Mouse (Mus musculus) liver, postnatal 0 days (tissue): ENCODE measurements at regions not wholly inside any gene's neighbourhood (a gene's known extent, or its start where the extent isn't known, plus 50 kb on each side); places are given as distances from the start of the nearest gene placed in this dataset.

Source experiments
- ATAC-seq: fragments of 200-750 bp; cut with Nextera tagmentation; 2 replicates; pipeline ENCODE4 v1.8.0; 2017; ENCODE audit warnings: mild to moderate bottlenecking, moderate library complexity
- DNase-seq: peaks from one replicate; pipeline ENCODE4 v3.0.0-alpha.2; 2016
- H3K27ac ChIP-seq: fragments of 300-500 bp; sonication (generic); 2 replicates; pipeline ENCODE4 v1.5.1; 2014; ENCODE audit warnings: antibody characterized with exemption, moderate library complexity, mild to moderate bottlenecking, low read depth
- H3K27me3 ChIP-seq: fragments of 300-500 bp; sonication (generic); 2 replicates; pipeline ENCODE4 v1.6.1; 2014; ENCODE audit warnings: low read length, control low read depth, mixed read lengths; ENCODE audit not compliant: insufficient read depth
- H3K36me3 ChIP-seq: fragments of 300-500 bp; sonication (generic); replicated peaks from 2 replicates; pipeline ENCODE4 v1.6.1; 2014; ENCODE audit warnings: mild to moderate bottlenecking, control low read depth, low read length, moderate library complexity, mixed read lengths; ENCODE audit not compliant: insufficient read depth
- H3K4me1 ChIP-seq: fragments of 300-500 bp; sonication (generic); 2 replicates; pipeline ENCODE4 v1.6.1; 2014; ENCODE audit warnings: antibody characterized with exemption, mild to moderate bottlenecking, control low read depth; ENCODE audit not compliant: insufficient read depth
- H3K4me2 ChIP-seq: fragments of 300-500 bp; sonication (generic); 2 replicates; pipeline ENCODE4 v1.6.1; 2014; ENCODE audit warnings: low read depth, mild to moderate bottlenecking, low read length, moderate library complexity, mixed read lengths
- H3K4me3 ChIP-seq: fragments of 300-500 bp; sonication (generic); 2 replicates; pipeline ENCODE4 v1.5.1; 2014; ENCODE audit warnings: low read depth, low read length
- H3K9ac ChIP-seq: fragments of 300-500 bp; sonication (generic); replicated peaks from 2 replicates; pipeline ENCODE4 v1.6.1; 2014; ENCODE audit warnings: mild to moderate bottlenecking, moderate library complexity
- H3K9me3 ChIP-seq: fragments of 300-500 bp; sonication (generic); 2 replicates; pipeline ENCODE4 v1.6.1; 2016; ENCODE audit warnings: mild to moderate bottlenecking, control low read depth, low read length, mixed read lengths
- CTCF ChIP-seq: sonication (generic); IDR thresholded peaks from 2 replicates; pipeline ENCODE4 v1.5.1; 2016; ENCODE audit warnings: antibody characterized with exemption, low read depth
- EP300 ChIP-seq: IDR thresholded peaks from 2 replicates; pipeline ENCODE4 v1.6.1; 2016; ENCODE audit warnings: antibody characterized with exemption, low read depth, mild to moderate bottlenecking
- WGBS: fragments of 180-500 bp; shearing (Covaris S2); extraction: QIAGEN DNeasy Blood & Tissue Kit; methylation state at CpG from one replicate; pipeline ENCODE4 v1.1.7; 2014; ENCODE audit not compliant: insufficient replicate concordance; 5-methylcytosine and 5-hydroxymethylcytosine counted together

GRCm38 (mm10) chr12:39731177-39731576 is 306.6 kb downstream of the Arl4a start:
- Histone ChIP-seq H3K4me3 (no peak overlapping the region), H3K9me3 (no peaks in the 10 kb centered on the region), H3K27me3 (no peaks in the 10 kb centered on the region), H3K27ac (no peak overlapping the region), H3K36me3 (no peaks in the 10 kb centered on the region), H3K4me2 (no peak overlapping the region), H3K9ac (no peak overlapping the region), H3K4me1 (no peaks in the 10 kb centered on the region)
- TF ChIP-seq EP300 (no peak), CTCF (no peak)
- WGBS: 65% methylated on average over 3 of the region's 3 CpGs
- ATAC-seq (no peak), DNase-seq (no peak)

- DNase-seq: no peak
- 68% methylated on average over 2 of the region's 2 CpGs for WGBS
- Histone ChIP-seq H3K4me3 (no peak overlapping the region), H3K9me3 (no peaks in the 10 kb centered on the region), H3K4me1 (no peaks in the 10 kb centered on the region), H3K27ac (no peak overlapping the region), H3K9ac (no peak overlapping the region), H3K4me2 (no peak overlapping the region), H3K27me3 (no peaks in the 10 kb centered on the region), H3K36me3 (no peaks in the 10 kb centered on the region)
- TF ChIP-seq EP300 (no peak), CTCF (no peak)
- ATAC-seq: no peak
Measured at GRCm38 (mm10) chr12:39729255-39729654, 308.6 kb downstream of the Arl4a start.

- TF ChIP-seq EP300 (no peak), CTCF (no peak)
- WGBS: 80% methylated on average over 2 of the region's 2 CpGs
- no peak for DNase-seq
- H3K27ac ChIP-seq: no peak overlapping the region
- H3K4me2 ChIP-seq: no peak overlapping the region
- no peaks in the 10 kb centered on the region for H3K36me3 ChIP-seq
- no peaks in the 10 kb centered on the region for H3K4me1 ChIP-seq
- no peaks in the 10 kb centered on the region for H3K9me3 ChIP-seq
- H3K4me3 ChIP-seq: no peak overlapping the region
- ATAC-seq: no peak
- H3K27me3 ChIP-seq: no peaks in the 10 kb centered on the region
- no peak overlapping the region for H3K9ac ChIP-seq
Measured at GRCm38 (mm10) chr12:39724172-39724571, 313.7 kb downstream of the Arl4a start.

- Histone ChIP-seq H3K27ac (no peak overlapping the region), H3K4me2 (no peak overlapping the region), H3K9ac (no peak overlapping the region), H3K36me3 (no peaks in the 10 kb centered on the region), H3K27me3 (no peaks in the 10 kb centered on the region), H3K4me3 (no peak overlapping the region), H3K9me3 (no peaks in the 10 kb centered on the region), H3K4me1 (no peaks in the 10 kb centered on the region)
- TF ChIP-seq CTCF (no peak), EP300 (no peak)
- 67% methylated on average over 4 of the region's 4 CpGs for WGBS
- ATAC-seq: no peak
- no peak for DNase-seq
Measured at GRCm38 (mm10) chr12:39715120-39715519, 322.7 kb downstream of the Arl4a start.

GRCm38 (mm10) chr12:39714169-39714794 is 323.5 kb downstream of the Arl4a start:
- WGBS: 77% methylated on average over 2 of the region's 2 CpGs
- ATAC-seq (no peak), DNase-seq (no peak)
- H3K4me3 ChIP-seq: no peak overlapping the region
- H3K4me1 ChIP-seq: no peaks in the 10 kb centered on the region
- H3K27ac ChIP-seq: no peak overlapping the region
- H3K9me3 ChIP-seq: no peaks in the 10 kb centered on the region
- H3K27me3 ChIP-seq: no peaks in the 10 kb centered on the region
- H3K4me2 ChIP-seq: no peak overlapping the region
- TF ChIP-seq CTCF (no peak), EP300 (no peak)
- H3K36me3 ChIP-seq: no peaks in the 10 kb centered on the region
- H3K9ac ChIP-seq: no peak overlapping the region

GRCm38 (mm10) chr12:39711807-39712206 is 326.0 kb downstream of the Arl4a start:
- WGBS: 68% methylated on average over 1 of the region's 1 CpGs
- Histone ChIP-seq H3K9ac (no peak overlapping the region), H3K4me3 (no peak overlapping the region), H3K27ac (no peak overlapping the region), H3K27me3 (no peaks in the 10 kb centered on the region), H3K36me3 (no peaks in the 10 kb centered on the region), H3K9me3 (no peaks in the 10 kb centered on the region), H3K4me2 (no peak overlapping the region), H3K4me1 (no peaks in the 10 kb centered on the region)
- no peak for ATAC-seq
- no peak for DNase-seq
- TF ChIP-seq CTCF (no peak), EP300 (no peak)

GRCm38 (mm10) chr12:39709850-39710249 is 328.0 kb downstream of the Arl4a start:
- Histone ChIP-seq H3K27ac (no peak overlapping the region), H3K9me3 (no peaks in the 10 kb centered on the region), H3K4me1 (no peaks in the 10 kb centered on the region), H3K4me2 (no peak overlapping the region), H3K27me3 (no peaks in the 10 kb centered on the region), H3K36me3 (no peaks in the 10 kb centered on the region), H3K9ac (no peak overlapping the region), H3K4me3 (no peak overlapping the region)
- DNase-seq (no peak), ATAC-seq (no peak)
- 90% methylated on average over 5 of the region's 5 CpGs for WGBS
- TF ChIP-seq CTCF (no peak), EP300 (no peak)
